ENCODE assay signal across 34 mouse cellular contexts in the genomic region with DNA sequence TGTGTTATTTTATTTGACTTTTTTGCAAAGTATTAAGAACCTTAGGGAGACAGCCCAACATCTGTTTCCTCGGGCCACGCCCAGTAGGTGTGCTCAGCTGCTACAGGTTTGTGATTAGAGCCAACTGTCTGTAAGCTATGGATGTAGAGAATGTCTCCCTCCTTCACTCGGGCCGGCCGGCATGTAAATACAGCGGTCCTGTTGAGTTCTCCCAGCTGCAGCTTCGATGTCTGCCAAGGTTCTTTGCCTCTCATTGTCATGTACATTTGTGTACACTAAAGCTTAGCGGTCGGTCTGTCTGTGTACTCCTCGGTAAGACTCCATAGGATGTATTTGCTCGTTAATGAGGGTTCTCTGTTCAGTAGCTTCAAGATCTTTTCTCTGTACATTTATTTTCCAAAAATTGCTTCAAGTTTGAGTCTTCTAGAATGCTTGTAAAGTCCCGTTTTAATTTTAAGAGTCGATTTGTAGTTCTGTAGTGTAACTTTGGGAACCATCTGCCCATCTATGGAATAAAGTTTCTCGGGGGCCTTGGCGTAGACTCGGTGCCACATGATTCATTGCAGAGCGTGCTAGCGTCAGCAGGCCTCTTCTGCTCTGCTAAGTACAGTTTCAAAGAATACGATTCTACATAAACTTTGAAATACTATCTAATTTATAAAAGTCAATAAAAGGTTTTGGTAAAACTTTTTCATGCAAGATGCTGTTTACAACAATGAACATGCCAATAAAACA. TPM values are rescaled to one million over a fixed set of nuclear protein-coding genes. Genes with fewer than 3 reads are reported as not detected.
DNase-seq lines count a peak whose midpoint lies in the region; ATAC-seq and TF ChIP-seq lines count a peak whose summit lies in the region.
"Had no signal": no experiment of that assay in that cellular context is flagged by ENCODE, and none has a peak within 500 bp of the region (broad histone marks: within the 10 kb centered on the region; RNA-seq: fewer than 3 reads in every experiment).

No protein-coding gene starts in this region.

- no peak for ATAC-seq in forebrain, embryonic 11.5 days (replicated peaks; ENCODE audit: low FRiP score)
- no peak for ATAC-seq in lung, embryonic 14.5 days (ENCODE audit: insufficient read depth)
- no peak for ATAC-seq in lung, postnatal 0 days
- ATAC-seq in stomach, embryonic 15.5 days (ENCODE audit: insufficient read depth, low FRiP score, low read depth): peak; percentile 53; the same call in 1 of the 2 replicates
- ATAC-seq: activated CD4-positive, CD25-positive, alpha-beta regulatory T cell, adult 4 months; forebrain, postnatal 0 days; inflammation-experienced regulatory T-cells, adult 6 months; midbrain, embryonic 13.5 days had no signal

- H3K4me2 ChIP-seq in forebrain, embryonic 11.5 days (ENCODE audit: low read depth, low read length, severe bottlenecking): no peak overlapping the region
- H3K4me2 ChIP-seq in lung, embryonic 14.5 days: no peak overlapping the region
- H3K4me2 ChIP-seq in lung, postnatal 0 days (replicated peaks; ENCODE audit: low read depth, low read length): no peak overlapping the region
- no peak overlapping the region for H3K4me2 ChIP-seq in stomach, embryonic 15.5 days
- H3K4me2 ChIP-seq: embryonic facial prominence, embryonic 13.5 days; forebrain, embryonic 12.5 days; heart, embryonic 13.5 days; hindbrain, embryonic 14.5 days; limb, embryonic 12.5 days; liver, embryonic 15.5 days; lung, embryonic 15.5 days; midbrain, embryonic 13.5 days; neural tube, embryonic 13.5 days had no signal

- H3K4me1 ChIP-seq in forebrain, embryonic 11.5 days (replicated peaks; ENCODE audit: control insufficient read depth, insufficient read depth, low read length): no peaks in the 10 kb centered on the region
- H3K4me1 ChIP-seq in forebrain, embryonic 10.5 days: no peaks in the 10 kb centered on the region
- H3K4me1 ChIP-seq in lung, embryonic 14.5 days (ENCODE audit: insufficient read depth): no peaks in the 10 kb centered on the region
- H3K4me1 ChIP-seq in lung, postnatal 0 days (ENCODE audit: insufficient read depth, low read depth, low read length): no peaks in the 10 kb centered on the region
- 0 out of 2 replicates have a peak, but pooled peaks cover 4% of the 10 kb centered on the region for H3K4me1 ChIP-seq in stomach, embryonic 15.5 days
- H3K4me1 ChIP-seq: embryonic facial prominence, embryonic 13.5 days; forebrain, embryonic 12.5 days; limb, embryonic 12.5 days; lung, embryonic 15.5 days; midbrain, embryonic 13.5 days; neural tube, embryonic 13.5 days had no signal

- no peak overlapping the region for H3K4me3 ChIP-seq in forebrain, embryonic 11.5 days (ENCODE audit: low read depth, low read length)
- no peak overlapping the region for H3K4me3 ChIP-seq in forebrain, embryonic 10.5 days
- H3K4me3 ChIP-seq in lung, embryonic 14.5 days (ENCODE audit: low read depth, low read length): no peak overlapping the region
- no peak overlapping the region for H3K4me3 ChIP-seq in lung, postnatal 0 days (ENCODE audit: low read depth, low read length)
- H3K4me3 ChIP-seq in stomach, embryonic 15.5 days (replicated peaks): no peak overlapping the region
- H3K4me3 ChIP-seq: embryonic facial prominence, embryonic 13.5 days; forebrain, embryonic 12.5 days; heart, embryonic 13.5 days; limb, embryonic 12.5 days; liver, embryonic 15.5 days; lung, embryonic 15.5 days; midbrain, embryonic 13.5 days; neural tube, embryonic 13.5 days had no signal

- peaks cover 11% of the 10 kb centered on the region for H3K36me3 ChIP-seq in forebrain, embryonic 11.5 days (ENCODE audit: control insufficient read depth, insufficient read depth, low read length)
- H3K36me3 ChIP-seq in forebrain, embryonic 10.5 days (replicated peaks): peaks cover 78% of the 10 kb centered on the region
- peaks cover 62% of the 10 kb centered on the region for H3K36me3 ChIP-seq in lung, embryonic 14.5 days (ENCODE audit: insufficient read depth)
- H3K36me3 ChIP-seq in lung, postnatal 0 days (ENCODE audit: insufficient read depth, low read length): peaks cover 43% of the 10 kb centered on the region
- H3K36me3 ChIP-seq in stomach, embryonic 15.5 days: peaks cover 21% of the 10 kb centered on the region

- DNase-seq in forebrain, embryonic 11.5 days (ENCODE audit: low spot score): peak; percentile 35
- no peak for DNase-seq in forebrain, embryonic 10.5 days (ENCODE audit: extremely low spot score, low spot score)
- DNase-seq in lung, embryonic 14.5 days: peak; percentile 43
- no peak for DNase-seq in lung, postnatal 0 days (ENCODE audit: low spot score)
- peak; percentile 79 for DNase-seq in ZHBTc4 (ENCODE audit: low read depth, low spot score)
- DNase-seq in adrenal gland, postnatal 10 days: no peak
- DNase-seq in left cerebral cortex, adult 9 months (ENCODE audit: low spot score in 2 of 2): no peak
- DNase-seq: adrenal gland, adult 2 months; cerebellum, adult 11 months; cerebellum, adult 9-10 months; forebrain, postnatal 0 days; gastrocnemius, postnatal 14 days; heart, postnatal 10 days; kidney, postnatal 14 days; spleen, adult 18-20 months; thymus, postnatal 25 days had no signal

- TF ChIP-seq EP300 in lung, postnatal 0 days (IDR thresholded peaks at IDR 0.05): no peak

- TF ChIP-seq CTCF in lung, embryonic 14.5 days (IDR thresholded peaks at IDR 0.05; ENCODE audit: low read depth): no peak
- TF ChIP-seq CTCF in lung, postnatal 0 days (IDR thresholded peaks at IDR 0.05): no peak

- H3K27ac ChIP-seq in forebrain, embryonic 11.5 days (ENCODE audit: low read depth, low read length): no peak overlapping the region
- H3K27ac ChIP-seq in forebrain, embryonic 10.5 days: no peak overlapping the region
- H3K27ac ChIP-seq in lung, embryonic 14.5 days (ENCODE audit: low read depth): no peak overlapping the region
- no peak overlapping the region for H3K27ac ChIP-seq in lung, postnatal 0 days (ENCODE audit: low read length)
- H3K27ac ChIP-seq in stomach, embryonic 15.5 days: peak overlapping the region; percentile 67; the same call in 1 of the 2 replicates
- H3K27ac ChIP-seq: embryonic facial prominence, embryonic 13.5 days; forebrain, embryonic 12.5 days; heart, embryonic 13.5 days; hindbrain, embryonic 14.5 days; limb, embryonic 12.5 days; liver, embryonic 15.5 days; lung, embryonic 15.5 days; macrophage; midbrain, embryonic 13.5 days; neural tube, embryonic 13.5 days had no signal

- H3K9ac ChIP-seq in forebrain, embryonic 11.5 days (ENCODE audit: low read length): no peak overlapping the region
- no peak overlapping the region for H3K9ac ChIP-seq in lung, embryonic 14.5 days
- H3K9ac ChIP-seq in lung, postnatal 0 days (replicated peaks; ENCODE audit: low read depth): no peak overlapping the region
- H3K9ac ChIP-seq in stomach, embryonic 15.5 days: no peak overlapping the region
- H3K9ac ChIP-seq: embryonic facial prominence, embryonic 13.5 days; forebrain, embryonic 12.5 days; forebrain, postnatal 0 days; heart, embryonic 13.5 days; hindbrain, embryonic 14.5 days; limb, embryonic 12.5 days; liver, embryonic 15.5 days; lung, embryonic 15.5 days; midbrain, embryonic 13.5 days; neural tube, embryonic 13.5 days had no signal

- H3K27me3 ChIP-seq in forebrain, embryonic 11.5 days (ENCODE audit: control insufficient read depth, insufficient read depth, low read length): no peaks in the 10 kb centered on the region
- no peaks in the 10 kb centered on the region for H3K27me3 ChIP-seq in forebrain, embryonic 10.5 days (ENCODE audit: poor library complexity, severe bottlenecking)
- no peaks in the 10 kb centered on the region for H3K27me3 ChIP-seq in lung, embryonic 14.5 days (ENCODE audit: insufficient read depth, low read length)
- no peaks in the 10 kb centered on the region for H3K27me3 ChIP-seq in lung, postnatal 0 days (replicated peaks; ENCODE audit: insufficient read depth, low read length)
- no peaks in the 10 kb centered on the region for H3K27me3 ChIP-seq in stomach, embryonic 15.5 days (replicated peaks)
- H3K27me3 ChIP-seq: CH12.LX; embryonic facial prominence, embryonic 13.5 days; forebrain, embryonic 12.5 days; heart, embryonic 13.5 days; limb, embryonic 12.5 days; liver, embryonic 15.5 days; lung, embryonic 15.5 days; midbrain, embryonic 13.5 days; neural tube, embryonic 13.5 days had no signal

- H3K9me3 ChIP-seq in forebrain, embryonic 11.5 days (ENCODE audit: control insufficient read depth, low read length): no peaks in the 10 kb centered on the region
- no peaks in the 10 kb centered on the region for H3K9me3 ChIP-seq in forebrain, embryonic 10.5 days
- no peaks in the 10 kb centered on the region for H3K9me3 ChIP-seq in lung, embryonic 14.5 days (ENCODE audit: low read depth, low read length)
- no peaks in the 10 kb centered on the region for H3K9me3 ChIP-seq in lung, postnatal 0 days (ENCODE audit: low read length)
- no peaks in the 10 kb centered on the region for H3K9me3 ChIP-seq in stomach, embryonic 15.5 days
- H3K9me3 ChIP-seq: embryonic facial prominence, embryonic 13.5 days; forebrain, embryonic 12.5 days; heart, embryonic 13.5 days; limb, embryonic 12.5 days; liver, embryonic 15.5 days; lung, embryonic 15.5 days; midbrain, embryonic 13.5 days; neural tube, embryonic 13.5 days had no signal

- 90% methylated on average over 19 of the region's 19 CpGs for WGBS in forebrain, embryonic 11.5 days
- WGBS in forebrain, embryonic 10.5 days: 94% methylated on average over 19 of the region's 19 CpGs
- 77% methylated on average over 19 of the region's 19 CpGs for WGBS in lung, embryonic 14.5 days
- 76% methylated on average over 19 of the region's 19 CpGs for WGBS in lung, postnatal 0 days
- 56% methylated on average over 19 of the region's 19 CpGs for whole genome bisulfite sequencing in stomach, embryonic 15.5 days

RNA-seq across cellular contexts. Expression of gene Dkk3, which starts 48.1 kb away (rescaled TPM):
- 15.0 and 18.7 TPM in 2 replicates for polyA plus RNA-seq in forebrain, embryonic 11.5 days (2014; fragmentation: Nextera tagmentation; extraction: Ambion mirVana)
- polyA plus RNA-seq in forebrain, embryonic 10.5 days (2016; fragmentation: Nextera tagmentation; extraction: Ambion mirVana): 14.3 and 15.0 TPM in 2 replicates
- polyA plus RNA-seq in lung, embryonic 14.5 days (2014; fragmentation: Nextera tagmentation; extraction: Ambion mirVana): 25.1 and 28.1 TPM in 2 replicates
- polyA plus RNA-seq in lung, postnatal 0 days (2015; fragmentation: Nextera tagmentation; extraction: Ambion mirVana): 82.5 and 88.3 TPM in 2 replicates
- 30.7 and 33.1 TPM in 2 replicates for polyA plus RNA-seq in stomach, embryonic 15.5 days (2015; fragmentation: Nextera tagmentation; extraction: Ambion mirVana)
- 10 to 100 TPM; 12.3 to 14.7 TPM for total RNA-seq in adrenal gland, postnatal 10 days (2021)
- total RNA-seq: granulocyte monocyte progenitor cell, adult 5-6 weeks; hematopoietic stem cell, adult 5-6 weeks; megakaryocyte-erythroid progenitor cell, adult 5-6 weeks; MEL had no signal
- polyA plus RNA-seq: macrophage had no signal

Comparison
In these comparisons a context has a peak if more than half of its experiments do, and no peak if none do; other contexts are left out.
1. DNase-seq: peak in forebrain, embryonic 11.5 days (single experiment), lung, embryonic 14.5 days (single experiment) and ZHBTc4 (single experiment); none in forebrain, embryonic 10.5 days (single experiment), lung, postnatal 0 days (single experiment), adrenal gland, postnatal 10 days (single experiment) and left cerebral cortex, adult 9 months (0 of 2).